Mouse (Mus musculus) naive thymus-derived CD4-positive, alpha-beta T cell, adult 2 months (primary cell): ENCODE data around the gene Olfr720.

ENCODE experiments used
- DNase-seq: peaks from one replicate; pipeline ENCODE4 v3.0.0-alpha.2; 2011; ENCODE audit warnings: low read depth

Olfr720 gene

GRCm38 (mm10) chr14:14186738-14187137 lies at the start of gene Olfr720:
Gene Olfr720, minus strand, starts transcription at chr14:14186838.
- no peak for DNase-seq
